Mouse (Mus musculus) monocyte, adult 2 months (primary cell): ENCODE results near the gene Pck1.

Experiments
- DNase-seq, 2 experiments: peaks; one replicate each; pipeline ENCODE4 v3.0.0; 2022; ENCODE audit warnings: low spot score in 2 of 2, low read depth in 1 of 2

Pck1 gene

GRCm38 (mm10) chr2:173173008-173173407 lies 20.2 kb downstream of the Pck1 start:
- peak in 1 of 2 experiments; percentile 42 for DNase-seq

DNA sequence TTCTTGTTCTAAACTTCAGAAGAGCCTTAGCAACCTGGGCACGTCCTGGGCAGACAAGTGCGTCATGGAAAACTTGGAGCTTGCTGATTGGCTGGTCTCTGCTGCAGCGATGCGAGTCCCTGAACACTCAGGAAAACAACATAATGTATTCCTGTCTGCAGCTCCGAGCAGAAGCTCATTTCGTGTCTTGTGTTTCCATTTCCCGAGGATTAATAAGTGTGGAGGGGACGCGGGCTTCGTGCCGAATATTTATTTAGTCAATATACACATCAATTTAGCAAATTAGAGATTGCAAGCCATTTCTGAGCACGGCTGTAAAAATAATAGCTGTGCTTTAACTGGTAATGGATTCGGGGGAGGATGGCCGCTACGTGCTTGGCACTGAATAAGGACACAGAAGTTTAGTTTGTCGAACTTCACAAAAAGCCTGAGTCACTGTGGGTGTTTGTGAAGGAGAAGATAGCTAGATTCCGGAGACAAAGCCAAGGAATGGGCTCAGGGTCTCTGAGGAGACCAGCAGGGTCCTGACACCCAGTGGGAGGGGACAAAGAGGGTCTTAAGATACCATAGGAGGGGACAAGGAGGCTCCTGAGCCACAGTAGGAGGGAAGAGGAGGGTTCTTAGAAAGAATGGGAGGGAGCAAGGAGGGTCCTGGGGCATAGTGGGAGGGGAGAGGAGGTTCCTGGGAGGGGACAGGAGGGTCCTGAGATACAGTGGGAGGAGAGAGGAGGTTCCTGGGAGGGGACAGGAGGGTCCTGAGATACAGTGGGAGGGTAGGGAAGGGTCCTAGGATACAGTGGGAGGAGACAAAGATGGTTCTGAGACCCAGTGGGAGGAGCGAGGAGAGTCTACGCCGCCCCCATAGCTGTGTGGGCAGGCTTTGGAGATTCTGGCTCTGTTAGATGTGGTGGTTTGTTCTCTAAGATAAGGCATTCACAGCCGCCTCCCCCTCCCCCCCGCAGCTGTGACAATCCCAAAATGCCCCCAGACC lies 21.0 kb downstream of the Pck1 start:
- DNase-seq = no peak

- DNase-seq = no peak
Observed at GRCm38 (mm10) chr2:173174569-173174968, 21.7 kb downstream of the Pck1 start.

- DNase-seq = no peak
Observed at GRCm38 (mm10) chr2:173175703-173176102, 22.9 kb downstream of the Pck1 start.

GRCm38 (mm10) chr2:173177481-173177880 lies 24.6 kb downstream of the Pck1 start:
- DNase-seq = no peak

GRCm38 (mm10) chr2:173177951-173178350 lies 25.1 kb downstream of the Pck1 start:
- DNase-seq = no peak

- DNase-seq = no peak
Observed at GRCm38 (mm10) chr2:173179046-173179445, 26.2 kb downstream of the Pck1 start.

GRCm38 (mm10) chr2:173180026-173180425 lies 27.2 kb downstream of the Pck1 start:
- DNase-seq = no peak

DNA sequence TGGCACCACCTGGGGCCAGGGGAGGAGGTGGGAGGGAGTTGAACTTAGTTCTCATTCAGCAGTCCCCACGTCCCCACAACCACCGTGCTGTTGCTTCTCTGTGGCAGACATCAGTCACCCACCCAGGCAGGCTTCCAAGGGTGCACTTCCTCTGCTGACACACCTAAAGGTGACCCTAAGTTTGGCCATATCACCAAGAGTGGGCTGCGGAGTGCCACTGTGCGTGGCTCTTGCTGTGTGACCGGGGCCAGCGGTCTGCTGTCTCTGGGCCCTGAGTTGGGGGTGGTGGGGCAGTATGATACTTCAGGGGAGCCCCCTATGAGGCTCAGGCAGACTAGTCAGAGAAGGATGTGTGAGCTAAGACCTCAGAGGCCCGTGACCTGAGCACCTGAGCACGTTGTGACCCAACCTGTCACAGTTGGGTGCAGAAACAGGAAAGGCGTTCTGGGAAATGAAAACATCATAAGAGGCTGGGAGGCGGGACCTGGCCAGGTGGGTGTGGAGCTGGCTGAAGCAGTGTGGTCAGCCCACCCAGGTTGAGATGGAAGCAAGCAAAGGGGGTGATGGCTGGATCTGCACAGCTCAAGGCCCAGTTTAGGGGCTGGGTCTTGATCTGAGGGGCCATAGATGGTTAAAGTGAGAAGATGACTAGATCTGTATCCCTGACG lies 28.0 kb downstream of the Pck1 start:
- DNase-seq = no peak

DNA sequence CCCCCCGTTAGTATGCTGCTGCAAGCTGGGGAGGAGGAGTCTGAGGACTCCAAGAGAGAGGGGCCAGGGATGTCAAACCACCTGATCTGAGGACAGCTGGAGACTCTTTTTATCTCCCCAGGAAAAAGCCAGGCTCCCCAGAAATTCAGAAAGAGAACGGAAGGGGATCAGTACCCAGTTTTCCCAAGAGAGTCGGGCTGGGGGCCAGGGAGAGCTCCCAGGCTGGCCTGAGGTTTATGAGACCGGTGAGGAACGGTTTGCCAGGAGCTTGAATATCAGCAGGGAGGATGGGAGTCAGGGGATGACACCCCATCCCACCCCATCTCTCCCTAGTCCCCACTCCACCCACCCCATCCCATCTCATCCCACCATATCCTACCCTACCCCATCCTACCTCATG lies 28.6 kb downstream of the Pck1 start:
- no peak for DNase-seq

- DNase-seq = no peak
Observed at GRCm38 (mm10) chr2:173181901-173182300, 29.1 kb downstream of the Pck1 start.

- DNase-seq = no peak
Observed at GRCm38 (mm10) chr2:173182796-173183195, 29.9 kb downstream of the Pck1 start.

GRCm38 (mm10) chr2:173183311-173183710 lies 30.5 kb downstream of the Pck1 start:
- DNase-seq = no peak

DNA sequence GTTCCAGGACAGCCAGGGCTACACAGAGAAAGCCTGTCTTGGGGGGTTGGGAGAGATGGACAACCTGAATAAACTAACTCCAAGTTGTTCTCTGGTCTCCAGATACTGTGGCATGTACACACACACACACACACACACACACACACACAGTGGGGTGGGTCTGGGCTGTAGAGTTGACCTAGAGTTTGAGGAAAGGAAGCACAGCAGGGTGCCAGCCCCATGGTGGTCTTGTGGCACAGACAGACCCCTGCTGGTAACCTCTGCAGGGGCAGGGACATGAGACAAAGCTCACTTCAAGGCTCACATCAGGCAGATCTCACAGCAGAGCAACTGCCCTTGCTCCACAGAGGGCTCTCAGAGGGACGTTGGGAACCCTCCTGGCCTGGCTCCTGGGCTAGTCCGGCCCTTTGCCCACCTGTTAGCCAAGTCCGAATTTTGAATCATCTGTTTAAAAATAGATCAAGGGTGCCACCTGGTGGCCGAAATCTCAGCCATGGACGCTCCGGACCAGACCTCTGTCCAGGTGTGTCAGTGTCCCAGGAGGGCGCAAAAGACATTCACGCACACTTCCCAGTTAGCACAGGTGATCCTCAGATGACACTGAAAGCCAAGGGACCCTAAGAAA lies 31.1 kb downstream of the Pck1 start:
- DNase-seq = no peak

DNA sequence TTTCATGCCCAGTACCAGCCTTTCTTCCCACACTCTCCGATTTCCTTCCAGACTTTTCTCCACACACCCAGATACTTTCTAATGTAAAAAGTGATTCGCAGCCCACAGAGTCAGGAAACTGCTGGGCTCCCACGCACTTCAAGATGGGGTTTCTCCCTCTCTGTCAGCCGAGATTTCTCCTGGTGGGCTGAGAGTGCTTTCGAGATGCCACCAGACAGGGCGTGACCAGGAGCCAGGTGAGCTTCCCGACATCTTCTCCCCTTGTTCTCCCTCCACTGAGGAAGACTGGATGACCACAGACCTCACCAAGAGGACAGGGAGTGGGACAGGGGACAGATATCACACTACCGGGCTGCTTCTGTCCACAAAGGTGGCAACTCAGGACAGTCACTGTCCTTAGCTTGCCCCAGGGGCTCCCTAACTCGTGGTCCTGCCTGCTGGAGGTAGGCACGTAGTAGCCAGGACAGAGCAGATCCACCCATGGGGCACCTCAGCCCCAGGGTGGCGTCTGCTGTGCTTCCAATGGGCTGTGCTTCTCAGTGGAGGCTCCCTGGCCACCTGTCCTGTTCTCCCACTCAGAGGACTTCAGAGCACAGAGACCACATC lies 31.7 kb downstream of the Pck1 start:
- no peak for DNase-seq

GRCm38 (mm10) chr2:173185282-173185681 lies 32.4 kb downstream of the Pck1 start:
- no peak for DNase-seq

DNA sequence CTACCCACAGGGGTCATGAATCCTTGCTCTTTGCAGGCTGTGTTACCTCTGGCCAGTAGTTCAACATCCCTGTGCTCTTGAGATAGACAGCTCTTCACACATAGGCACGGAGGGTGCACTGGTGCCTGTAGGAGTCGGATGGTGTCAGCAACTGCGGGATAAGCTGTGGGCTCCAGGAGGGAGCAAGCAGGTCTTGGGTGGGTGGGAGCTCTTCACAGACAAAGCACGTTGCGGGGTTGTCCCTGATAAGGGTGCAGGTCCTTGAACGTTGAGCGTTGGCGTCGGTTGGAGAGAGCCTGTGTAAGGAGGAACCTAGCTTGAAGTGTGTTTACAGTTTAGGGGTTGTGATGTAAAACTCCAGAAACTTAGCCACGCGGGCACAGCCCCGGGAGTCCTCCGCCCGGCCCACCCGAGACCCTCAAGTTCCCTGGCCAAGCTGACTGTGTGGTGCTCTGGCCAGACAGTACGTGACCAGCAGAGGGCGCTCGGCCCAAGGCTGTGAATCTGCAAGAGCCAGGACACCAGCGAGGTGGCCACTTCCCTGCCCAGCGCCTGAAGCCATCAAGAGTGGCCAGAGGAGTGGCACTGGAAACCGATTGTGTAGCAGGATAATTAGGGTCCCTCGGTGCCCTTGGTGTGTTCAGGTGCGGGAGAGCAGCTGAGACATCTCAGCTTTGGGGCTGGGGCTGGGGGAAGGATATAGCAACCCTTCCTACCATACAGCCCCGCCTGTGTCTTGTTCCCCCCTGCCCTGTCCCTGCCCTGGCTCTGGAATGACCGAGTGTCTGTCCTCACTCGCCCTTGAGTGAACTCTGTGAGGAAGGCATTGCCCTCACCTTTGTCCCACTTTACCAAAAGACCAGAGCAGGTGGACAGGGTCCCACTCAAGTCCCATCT lies 33.4 kb downstream of the Pck1 start:
- DNase-seq = peak in 1 of 2 experiments; percentile 59

GRCm38 (mm10) chr2:173187182-173187855 lies 34.5 kb downstream of the Pck1 start:
- DNase-seq = no peak

GRCm38 (mm10) chr2:173194796-173195195 lies 41.9 kb downstream of the Pck1 start:
- no peak for DNase-seq
